Mouse (Mus musculus): ENCODE measurements around the gene Mccc1.

DNA sequence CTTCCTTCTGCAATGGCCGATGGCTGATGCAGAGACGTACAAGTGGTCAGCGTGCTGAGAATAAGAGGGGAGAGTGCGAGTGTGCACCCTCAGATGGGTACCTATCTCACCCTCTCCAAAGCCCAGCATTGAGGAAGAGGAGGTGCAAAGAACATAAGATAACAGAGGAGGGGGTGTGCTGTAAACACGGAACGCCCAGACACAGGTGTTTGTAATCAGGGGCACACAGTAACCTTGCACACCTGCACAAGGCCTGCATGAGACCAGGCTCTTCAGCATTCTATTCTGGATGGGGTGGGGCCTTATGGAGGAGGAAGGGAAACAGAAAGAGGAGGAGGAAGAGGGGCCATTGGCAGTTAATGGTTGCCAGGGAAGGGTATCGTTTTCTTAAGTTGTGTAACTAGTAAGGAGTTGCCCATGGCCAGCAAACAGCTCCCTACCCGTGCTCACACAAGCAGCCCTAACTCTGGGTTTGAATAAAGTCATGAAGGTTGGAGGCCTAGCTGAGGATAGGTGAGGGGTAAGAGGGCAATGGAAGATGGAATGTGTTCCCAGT lies 33.0 kb downstream of the Mccc1 start:
- TF ChIP-seq CTCF (IDR thresholded peaks at IDR 0.05; ENCODE audit: borderline replicate concordance, control insufficient read depth, extremely low read depth, insufficient read depth, low read length, poor library complexity): no peak
- no peak for TF ChIP-seq POLR2A (IDR thresholded peaks at IDR 0.05; ENCODE audit: control insufficient read depth, extremely low read depth, insufficient read depth, low read length, poor library complexity)

All from thymus, adult 2 months (tissue).